Mouse (Mus musculus) left cerebral cortex, adult 8-10 months (tissue): ENCODE data around the gene Cpne4. TPM values are rescaled to one million over a fixed set of nuclear protein-coding genes. Genes with fewer than 3 reads are reported as not detected.

ENCODE experiments used
- DNase-seq, 2 experiments: peaks; one replicate each; pipeline ENCODE4 v3.0.0; 2022; ENCODE audit warnings: low spot score in 2 of 2
- total RNA-seq, 4 experiments: library from RNA; stranded (reverse); gene quantifications; 2 replicates each; pipeline ENCODE4 v1.2.4; 2022

The Cpne4 gene
- total RNA-seq, 4 experiments from 2014 or later: 58.7 to 75.0 (median 64.0) TPM

DNA sequence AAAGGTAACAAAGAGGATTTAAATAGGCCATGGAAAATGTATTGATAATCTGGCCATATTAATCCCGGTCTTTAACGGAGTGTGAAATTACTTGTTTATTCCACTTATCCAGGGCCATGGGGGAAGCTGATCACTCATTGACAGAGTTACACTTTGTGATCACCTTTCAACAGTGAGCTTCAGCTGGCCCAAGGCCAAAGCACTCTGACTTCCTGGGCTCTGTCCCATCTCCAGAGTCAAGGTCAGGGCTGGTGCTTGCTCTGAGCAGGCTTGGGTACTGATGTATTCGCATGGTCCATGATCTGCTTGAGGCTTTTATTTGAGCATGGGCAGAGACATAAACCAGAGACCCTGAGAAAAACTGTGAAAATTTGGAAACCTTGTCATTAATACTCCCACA, 131.5 kb downstream of the Cpne4 start:
- no peak for DNase-seq

GRCm38 (mm10) chr9:104687051-104687450, 140.0 kb downstream of the Cpne4 start:
- no peak for DNase-seq

DNA sequence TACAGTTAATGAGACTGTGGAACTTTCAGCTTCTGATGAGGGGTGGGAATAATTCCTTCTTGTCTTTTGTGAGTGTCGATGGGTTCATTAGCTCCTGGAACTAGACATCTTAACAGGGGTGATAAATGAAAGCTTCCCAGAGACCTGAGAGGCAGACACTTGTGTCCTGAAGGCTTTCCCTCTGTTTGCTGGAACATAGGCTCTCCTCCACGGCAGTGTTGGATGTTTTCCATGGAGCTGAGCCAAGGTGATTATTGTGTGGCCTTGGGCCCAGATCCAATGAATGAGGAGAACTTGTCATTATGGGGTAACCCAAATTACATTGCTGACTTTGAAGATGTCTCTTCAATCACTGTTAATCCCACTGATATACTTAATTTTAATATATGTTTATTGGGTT, 146.1 kb downstream of the Cpne4 start:
- DNase-seq: no peak

DNA sequence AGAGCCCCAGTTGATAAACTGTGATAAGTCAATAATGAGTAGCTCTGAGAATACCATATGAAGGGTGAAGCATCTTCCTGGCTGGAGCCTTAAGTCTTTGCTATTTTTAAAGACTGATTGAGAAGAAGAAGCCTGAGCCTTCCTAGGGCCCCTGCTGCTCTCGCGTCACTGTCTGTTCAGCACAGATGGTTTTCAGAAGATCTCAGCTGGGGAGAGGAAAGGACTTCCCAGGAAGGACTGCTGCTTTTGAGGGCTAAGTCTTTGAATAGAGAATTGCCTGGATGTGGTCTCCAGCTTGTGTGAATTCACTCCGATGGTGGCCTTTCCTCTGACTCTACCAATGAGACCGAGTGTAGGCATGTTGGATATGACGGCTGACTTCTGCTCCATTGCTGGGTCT, 163.7 kb downstream of the Cpne4 start:
- DNase-seq: no peak

DNA sequence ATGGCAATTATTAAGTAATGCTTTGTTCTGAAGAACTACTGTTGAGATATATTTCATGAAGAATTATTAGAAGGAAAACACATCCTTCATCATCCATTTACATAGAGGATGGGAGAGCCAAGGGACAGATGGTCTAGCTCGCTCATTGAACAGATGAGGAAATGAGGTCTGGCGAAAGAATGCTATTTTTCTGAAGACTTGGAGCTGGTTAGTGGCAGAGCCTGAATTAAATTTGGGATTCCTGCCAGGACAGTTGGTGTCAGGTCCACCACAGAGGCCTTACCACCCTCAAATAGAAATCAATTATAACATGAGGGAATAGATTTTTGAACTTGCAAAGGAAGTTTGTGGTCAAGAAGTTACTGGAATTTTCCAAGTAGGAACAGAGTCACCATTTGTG, 178.2 kb downstream of the Cpne4 start:
- DNase-seq: no peak

DNA sequence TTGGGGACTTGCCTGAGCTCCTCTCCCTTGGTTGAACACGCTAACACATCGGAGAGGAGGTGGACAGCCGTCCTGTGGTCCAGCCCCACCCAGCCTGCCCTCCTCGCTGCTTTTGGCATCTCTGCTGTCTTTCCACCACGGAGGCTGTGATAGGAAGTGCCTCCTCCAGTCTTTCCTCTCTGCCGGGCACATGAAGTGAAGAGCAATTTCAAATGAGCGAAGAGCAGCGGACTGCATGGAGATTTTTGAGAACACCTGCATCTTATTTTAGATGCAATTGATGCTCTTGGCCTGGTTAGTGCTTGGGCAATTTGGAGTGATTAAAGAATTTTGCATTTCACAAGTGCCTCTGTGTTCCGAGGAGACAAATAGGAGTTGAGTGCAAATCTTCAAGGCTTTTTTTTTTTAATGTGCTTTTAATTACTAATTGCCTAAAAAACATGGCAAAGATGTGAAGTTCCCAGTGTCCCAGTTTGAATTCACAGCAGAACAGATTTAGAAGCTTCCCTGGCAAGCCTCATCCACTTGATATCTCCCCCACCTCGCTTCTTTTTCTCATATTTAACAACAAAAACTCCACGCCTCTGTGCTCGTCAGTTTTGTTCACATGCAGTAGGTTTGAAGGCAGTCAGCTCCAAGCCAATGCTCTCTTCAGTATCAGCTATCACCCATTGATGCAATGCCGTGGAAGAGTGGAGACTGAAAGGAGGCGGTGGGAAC, 195.7 kb downstream of the Cpne4 start:
- DNase-seq: peak; percentile 13 to 39

GRCm38 (mm10) chr9:104755519-104755918, 208.4 kb downstream of the Cpne4 start:
- DNase-seq: peak in 1 of 2 experiments; percentile 33

DNA sequence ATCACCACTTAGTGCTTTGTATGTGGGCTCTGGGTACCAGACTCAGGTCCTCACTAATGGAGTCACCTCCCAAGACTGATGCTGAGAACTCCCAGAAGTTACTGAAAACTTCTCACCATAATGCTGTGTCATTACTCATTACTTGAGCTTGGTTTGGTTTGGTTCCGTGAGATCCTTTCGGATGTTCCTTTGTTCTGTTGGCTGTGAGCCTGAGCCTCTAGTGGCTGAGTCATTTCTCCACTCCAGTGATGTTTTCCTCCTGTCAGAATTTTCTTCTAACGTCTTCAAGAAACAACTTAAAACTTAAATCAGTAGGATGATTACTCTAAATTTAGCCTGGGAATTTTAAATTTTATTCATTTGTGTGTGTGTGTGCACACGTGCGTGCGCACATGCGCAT, 212.9 kb downstream of the Cpne4 start:
- DNase-seq: no peak

- DNase-seq: no peak
Measured at GRCm38 (mm10) chr9:104776198-104776815, 229.2 kb downstream of the Cpne4 start.

DNA sequence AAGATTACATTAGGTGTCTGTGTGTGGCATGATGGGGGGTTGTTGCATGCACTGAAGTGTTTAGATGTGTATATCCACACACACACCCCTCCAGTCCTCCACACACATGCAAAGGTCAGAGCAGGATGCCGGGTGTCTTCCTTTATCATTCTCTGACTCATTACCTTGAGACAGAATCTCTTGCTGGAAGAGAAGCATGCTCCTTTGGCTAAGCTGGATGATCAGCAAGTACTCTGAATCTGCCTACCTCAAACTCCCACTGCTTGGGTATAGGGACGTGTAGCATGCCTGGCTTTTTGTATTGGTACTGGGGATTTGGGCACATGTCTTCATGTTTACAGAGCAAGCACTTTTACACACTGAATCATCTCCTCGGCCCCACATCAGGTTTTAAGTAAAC, 230.0 kb downstream of the Cpne4 start:
- no peak for DNase-seq

- peak in 1 of 2 experiments; percentile 19 for DNase-seq
Measured at GRCm38 (mm10) chr9:104777780-104778179, 230.7 kb downstream of the Cpne4 start.

DNA sequence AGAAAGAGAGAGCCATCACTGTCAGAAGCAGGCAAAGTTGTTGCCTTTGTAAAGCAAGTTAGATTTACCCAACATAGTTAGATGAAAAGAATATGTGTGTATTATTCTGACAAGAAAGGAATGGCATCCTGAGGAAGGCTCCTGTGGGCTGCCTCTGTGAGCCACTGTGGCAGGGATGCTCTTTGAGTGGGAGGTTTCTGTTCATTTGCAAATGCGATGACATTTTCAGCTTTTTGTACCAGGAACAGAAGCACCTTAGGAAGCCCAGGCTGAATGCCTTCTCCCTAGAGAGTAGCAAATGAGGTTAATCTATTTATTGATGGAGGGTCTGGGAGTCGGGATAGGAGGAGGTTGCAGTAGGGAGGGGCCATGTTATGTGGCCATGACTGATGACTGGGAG, 249.5 kb downstream of the Cpne4 start:
- DNase-seq: no peak

DNA sequence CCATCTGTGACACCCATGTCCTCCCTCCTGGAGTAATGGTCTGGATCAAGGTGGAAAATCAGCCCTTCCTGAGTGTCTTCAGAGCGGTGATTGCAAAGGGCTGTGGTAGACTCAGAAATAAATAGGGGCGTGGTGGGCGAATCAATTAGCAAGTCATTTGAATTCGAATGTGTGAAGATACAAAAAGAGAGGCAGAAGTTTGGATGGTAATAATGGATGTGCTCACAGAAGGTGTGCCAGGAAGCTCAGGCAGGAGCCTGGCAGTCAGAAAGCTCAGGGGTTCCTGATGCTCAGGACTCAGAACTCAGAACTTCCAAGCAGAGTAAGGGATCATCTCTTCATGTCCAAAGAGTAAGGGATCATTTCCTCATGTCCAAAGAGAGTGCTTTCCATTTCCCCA, 257.7 kb downstream of the Cpne4 start:
- no peak for DNase-seq

DNA sequence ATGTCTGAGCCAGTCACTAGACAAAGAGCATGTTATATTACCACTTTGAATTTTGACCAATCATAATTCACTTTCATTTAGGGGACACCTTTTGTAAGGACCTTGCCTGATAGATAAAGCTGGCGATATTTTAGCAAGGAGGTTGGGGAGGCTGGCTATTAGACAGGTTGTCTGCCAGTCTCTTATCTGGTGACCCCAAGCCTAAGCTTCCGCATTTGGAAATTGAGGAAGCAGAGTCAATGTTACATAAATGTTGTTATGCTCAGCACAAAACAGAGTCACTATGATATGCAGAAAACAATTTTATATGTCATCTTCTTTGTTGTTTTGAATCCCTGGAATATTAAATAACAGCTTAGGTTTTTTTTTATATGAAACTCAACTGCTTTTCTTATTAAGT, 267.6 kb downstream of the Cpne4 start:
- no peak for DNase-seq

GRCm38 (mm10) chr9:104828646-104829045, 281.6 kb downstream of the Cpne4 start:
- no peak for DNase-seq

DNA sequence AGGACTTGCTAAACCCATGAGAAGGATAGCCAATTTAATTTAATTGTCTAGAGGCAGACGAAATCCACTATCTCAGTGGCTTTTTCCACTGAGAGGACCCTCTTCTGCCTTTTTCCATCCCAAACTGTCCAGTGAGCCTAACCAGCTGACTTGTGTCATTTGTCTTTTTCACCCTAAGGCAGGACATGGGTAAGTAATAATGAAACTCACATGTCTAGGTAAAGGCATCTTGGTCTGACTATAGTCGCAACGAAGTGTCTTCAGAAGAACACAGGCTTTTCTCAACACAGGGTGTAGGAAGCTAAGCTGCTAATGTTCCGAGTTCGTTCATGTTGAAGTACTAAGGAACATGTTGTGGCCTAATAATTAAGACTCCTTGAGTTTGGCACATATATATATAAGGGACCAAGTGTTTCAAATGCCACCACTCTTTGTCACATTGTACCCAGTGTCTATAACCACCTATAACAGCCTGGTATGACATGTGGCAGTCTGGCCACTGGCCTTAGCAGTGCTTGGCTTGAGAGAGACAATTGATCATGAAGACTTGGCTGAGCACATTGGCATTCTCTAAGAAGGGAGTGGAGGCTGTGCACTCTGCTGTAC, 286.0 kb downstream of the Cpne4 start:
- no peak for DNase-seq

DNA sequence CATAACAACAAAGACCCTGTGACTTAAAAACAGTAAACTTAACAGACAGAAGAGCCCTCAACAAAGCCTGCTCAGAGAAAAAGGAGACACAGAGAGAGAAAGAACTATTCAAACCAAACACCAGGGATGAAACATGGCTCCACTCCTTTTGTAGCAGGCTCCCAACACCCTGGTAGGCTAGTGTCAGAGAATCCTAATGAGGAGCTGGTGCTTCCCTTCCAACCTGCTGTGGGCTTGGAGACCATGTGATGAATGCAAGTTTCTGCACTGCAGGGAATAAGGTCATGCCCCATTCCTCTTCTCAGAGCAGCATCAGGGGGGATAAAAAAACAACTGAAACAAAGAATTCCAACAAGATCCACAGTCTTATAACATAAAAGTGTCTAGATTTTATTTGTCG, 290.8 kb downstream of the Cpne4 start:
- DNase-seq: no peak

- peak in 1 of 2 experiments; percentile 20 for DNase-seq
Measured at GRCm38 (mm10) chr9:104841278-104841677, 294.2 kb downstream of the Cpne4 start.

- no peak for DNase-seq
Measured at GRCm38 (mm10) chr9:104845226-104845930, 298.3 kb downstream of the Cpne4 start.

- DNase-seq: no peak
Measured at GRCm38 (mm10) chr9:104853701-104854100, 306.6 kb downstream of the Cpne4 start.

GRCm38 (mm10) chr9:104854245-104854921, 307.3 kb downstream of the Cpne4 start:
- DNase-seq: no peak

DNA sequence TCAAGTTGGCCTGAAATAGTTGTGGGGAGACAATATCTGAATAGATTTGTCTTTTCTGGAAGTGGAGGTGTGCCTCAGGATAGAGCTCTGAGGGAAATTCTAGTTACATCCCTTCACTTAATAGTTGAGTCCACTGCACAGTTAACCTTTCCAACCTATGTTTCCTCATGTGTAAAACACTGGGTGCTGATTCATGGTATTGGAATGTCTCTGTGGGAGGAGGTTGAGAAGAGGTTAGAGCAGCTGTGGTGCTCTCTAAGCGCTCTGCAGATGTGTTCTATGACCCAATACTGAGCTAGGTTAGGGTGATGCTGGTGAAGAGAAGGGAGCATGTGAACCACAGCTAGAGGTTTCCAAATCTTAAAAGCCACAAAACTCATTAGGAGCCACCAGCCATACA, 318.7 kb downstream of the Cpne4 start:
- no peak for DNase-seq
